Mouse (Mus musculus): ENCODE measurements around the gene Hist1h3d. TPM values are rescaled to one million over a fixed set of nuclear protein-coding genes. Genes with fewer than 3 reads are reported as not detected.
"Not testable (repeated sequence)": the region's sequence is repeated elsewhere in the genome, so short reads cannot be mapped to it uniquely, and the experiment has no call there.

The Hist1h3d gene
- polyA plus RNA-seq, 1 experiment from 2014 or later = 1.4 TPM

GRCm38 (mm10) chr13:23555839-23556416, 19.6 kb upstream of the Hist1h3d start:
- ChIA-PET CTCF (interaction anchor here (1.3 to 1.4 kb wide), 2 partner anchors 27 to 66 kb away, joined by 3 to 5 read pairs; partner anchors contain the start of gene Hist1h1e), POLR2A (interaction anchor here (1.4 to 1.6 kb wide), 3 partner anchors 26 to 66 kb away, joined by 3 to 7 read pairs (median 6); partner anchors contain the start of gene Hist1h4d)
- peak; percentile 89 for DNase-seq (ENCODE audit: low read depth, low spot score)
- in situ Hi-C loops (cut with MboI; ENCODE audit: low pct_unique_long_range_greater_than_20kb) = no loop called here
- H3K27me3 ChIP-seq = no peaks in the 10 kb centered on the region
- peak; percentile 42 for ATAC-seq
- TF ChIP-seq CTCF (IDR thresholded peaks at IDR 0.05) = no peak

GRCm38 (mm10) chr13:23556906-23557305, 18.7 kb upstream of the Hist1h3d start:
- ChIA-PET CTCF (interaction anchor here (1.4 kb wide), 1 partner anchor 26 kb away, joined by 3 read pairs; no protein-coding TSS in a partner anchor), POLR2A (interaction anchor here (1.4 kb wide), 2 partner anchors 27 to 65 kb away, joined by 3 to 7 read pairs; no protein-coding TSS in a partner anchor)
- no peak for DNase-seq (ENCODE audit: low read depth, low spot score)
- no peaks in the 10 kb centered on the region for H3K27me3 ChIP-seq
- no peak for ATAC-seq
- in situ Hi-C loops (cut with MboI; ENCODE audit: low pct_unique_long_range_greater_than_20kb) = no loop called here
- TF ChIP-seq CTCF (IDR thresholded peaks at IDR 0.05) = no peak

GRCm38 (mm10) chr13:23560699-23561098, 14.9 kb upstream of the Hist1h3d start:
- CTCF ChIA-PET; ATAC-seq; H3K27me3 ChIP-seq; DNase-seq (ENCODE audit: low read depth, low spot score): not testable (repeated sequence)
- POLR2A ChIA-PET = interaction anchor here (0.9 kb wide), 1 partner anchor 10 kb away, joined by 3 read pairs; no protein-coding TSS in a partner anchor
- in situ Hi-C loops (cut with MboI; ENCODE audit: low pct_unique_long_range_greater_than_20kb) = loop anchor here (10.0 kb wide), 1 partner anchor 134 kb away; the partner anchor contains the start of genes Hist1h1t and Hist1h4c

- in situ Hi-C loops (cut with MboI; ENCODE audit: low pct_unique_long_range_greater_than_20kb) = loop anchor here (10.0 kb wide), 1 partner anchor 133 kb away; the partner anchor contains the start of genes Hist1h1t and Hist1h4c
- DNase-seq (ENCODE audit: low read depth, low spot score); CTCF ChIA-PET; ATAC-seq; H3K27me3 ChIP-seq: not testable (repeated sequence)
- POLR2A ChIA-PET = interaction anchor here (1.3 kb wide), 1 partner anchor 23 kb away, joined by 3 read pairs; no protein-coding TSS in a partner anchor
Observed at GRCm38 (mm10) chr13:23561531-23561882, 14.1 kb upstream of the Hist1h3d start.

GRCm38 (mm10) chr13:23561883-23562659, 13.5 kb upstream of the Hist1h3d start, which contains the start of gene Hist1h3e:
TSS of gene Hist1h3e (minus strand) at chr13:23562369.
- DNase-seq (ENCODE audit: low read depth, low spot score) = peak; percentile 97
- H3K27me3 ChIP-seq, CTCF ChIA-PET: not testable (repeated sequence)
- in situ Hi-C loops (cut with MboI; ENCODE audit: low pct_unique_long_range_greater_than_20kb) = loop anchor here (10.0 kb wide), 1 partner anchor 133 kb away; the partner anchor contains the start of genes Hist1h1t and Hist1h4c
- POLR2A ChIA-PET = interaction anchor here (1.3 kb wide), 1 partner anchor 22 kb away, joined by 3 read pairs; no protein-coding TSS in a partner anchor
- peak; percentile 83 for ATAC-seq

- peak; percentile 56 for TF ChIP-seq CTCF (IDR thresholded peaks at IDR 0.05)
- DNase-seq (ENCODE audit: low read depth, low spot score) = no peak
- in situ Hi-C loops (cut with MboI; ENCODE audit: low pct_unique_long_range_greater_than_20kb) = loop anchor here (10.0 kb wide), 1 partner anchor 132 kb away; the partner anchor contains the start of genes Hist1h1t and Hist1h4c
- no peaks in the 10 kb centered on the region for H3K27me3 ChIP-seq
- ChIA-PET CTCF (no interaction called here), POLR2A (interaction anchor here (0.6 to 1.3 kb wide), 3 partner anchors 12 to 177 kb away, joined by 3 read pairs; no protein-coding TSS in a partner anchor)
- peak; percentile 54 for ATAC-seq
Observed at GRCm38 (mm10) chr13:23562699-23563462, 12.7 kb upstream of the Hist1h3d start.

- ChIA-PET POLR2A (interaction anchor here (0.5 to 1.0 kb wide), 2 partner anchors 9 to 23 kb away, joined by 3 to 4 read pairs; no protein-coding TSS in a partner anchor), CTCF (no interaction called here)
- no peak for TF ChIP-seq CTCF (IDR thresholded peaks at IDR 0.05)
- ATAC-seq = no peak
- in situ Hi-C loops (cut with MboI; ENCODE audit: low pct_unique_long_range_greater_than_20kb) = loop anchor here (10.0 kb wide), 1 partner anchor 130 kb away; the partner anchor contains the start of genes Hist1h1t and Hist1h4c
- no peak for DNase-seq (ENCODE audit: low read depth, low spot score)
- no peaks in the 10 kb centered on the region for H3K27me3 ChIP-seq
Observed at GRCm38 (mm10) chr13:23564482-23564881, 11.1 kb upstream of the Hist1h3d start.

- H3K27me3 ChIP-seq; ATAC-seq; CTCF ChIA-PET; in situ Hi-C loops (cut with MboI; ENCODE audit: low pct_unique_long_range_greater_than_20kb); DNase-seq (ENCODE audit: low read depth, low spot score): not testable (repeated sequence)
- POLR2A ChIA-PET = interaction anchor here (0.9 to 1.9 kb wide), 4 partner anchors 10 to 127 kb away, joined by 3 to 5 read pairs (median 4); partner anchors contain the start of genes Hist1h4c and Hist1h4d
Observed at GRCm38 (mm10) chr13:23570261-23571021, 5.1 kb upstream of the Hist1h3d start.

GRCm38 (mm10) chr13:23571022-23571503, 4.5 kb upstream of the Hist1h3d start, which contains the start of the genes Hist1h2ae and Hist1h2bg:
TSS of gene Hist1h2ae (minus strand) at chr13:23571220.
TSS of gene Hist1h2bg (plus strand) at chr13:23571396.
- no peak for TF ChIP-seq CTCF (IDR thresholded peaks at IDR 0.05)
- POLR2A ChIA-PET = interaction anchor here (1.1 to 1.9 kb wide), 3 partner anchors 11 to 127 kb away, joined by 3 to 5 read pairs (median 5); partner anchors contain the start of genes Hist1h4c and Hist1h4d
- in situ Hi-C loops (cut with MboI; ENCODE audit: low pct_unique_long_range_greater_than_20kb) = no loop called here
- ATAC-seq = peak; percentile 82
- peak; percentile 89 for DNase-seq (ENCODE audit: low read depth, low spot score)
- CTCF ChIA-PET = no interaction called here
- no peaks in the 10 kb centered on the region for H3K27me3 ChIP-seq

- H3K27me3 ChIP-seq; DNase-seq (ENCODE audit: low read depth, low spot score); CTCF ChIA-PET; ATAC-seq; in situ Hi-C loops (cut with MboI; ENCODE audit: low pct_unique_long_range_greater_than_20kb): not testable (repeated sequence)
- POLR2A ChIA-PET = interaction anchor here (1.1 to 1.9 kb wide), 2 partner anchors 10 to 17 kb away, joined by 3 to 5 read pairs; partner anchors contain the start of gene Hist1h4d
Observed at GRCm38 (mm10) chr13:23571504-23572217, 3.9 kb upstream of the Hist1h3d start.
